In genomic region chr1:128062167-128062566, GRCm38 (mm10) we compare ENCODE assay signal across 24 mouse cellular contexts. TPM values are rescaled to one million over a fixed set of nuclear protein-coding genes. Genes with fewer than 3 reads are reported as not detected.
A peak's percentile ranks its signal among the peaks of the same experiment; 100 is the strongest.
DNase-seq lines count a peak whose midpoint lies in the region; ATAC-seq and TF ChIP-seq lines count a peak whose summit lies in the region.
"Had no signal": no experiment of that assay in that cellular context is flagged by ENCODE, and none has a peak within 500 bp of the region (broad histone marks: within the 10 kb centered on the region; RNA-seq: fewer than 3 reads in every experiment).

No protein-coding gene starts in this region.

- no peak for TF ChIP-seq CTCF in liver, postnatal 0 days (IDR thresholded peaks at IDR 0.05; ENCODE audit: low read depth)

- H3K9ac ChIP-seq in heart, embryonic 12.5 days: no peak overlapping the region
- H3K9ac ChIP-seq in liver, embryonic 12.5 days: no peak overlapping the region
- H3K9ac ChIP-seq in liver, postnatal 0 days (replicated peaks): no peak overlapping the region
- H3K9ac ChIP-seq: embryonic facial prominence, embryonic 12.5 days; forebrain, embryonic 12.5 days had no signal

- 0 out of 2 replicates have a peak, but pooled peaks cover 9% of the 10 kb centered on the region for H3K4me1 ChIP-seq in heart, embryonic 12.5 days (replicated peaks)
- peaks cover 26% of the 10 kb centered on the region for H3K4me1 ChIP-seq in liver, embryonic 12.5 days
- H3K4me1 ChIP-seq in liver, postnatal 0 days (ENCODE audit: insufficient read depth): no peaks in the 10 kb centered on the region
- H3K4me1 ChIP-seq: embryonic facial prominence, embryonic 10.5 days; embryonic facial prominence, embryonic 12.5 days; forebrain, embryonic 12.5 days had no signal

- WGBS in heart, embryonic 12.5 days: 69% methylated on average over 1 of the region's 1 CpGs
- 24% methylated on average over 1 of the region's 1 CpGs for WGBS in liver, embryonic 12.5 days (ENCODE audit: insufficient replicate concordance)
- WGBS in liver, postnatal 0 days (ENCODE audit: insufficient replicate concordance): 45% methylated on average over 1 of the region's 1 CpGs

- no peaks in the 10 kb centered on the region for H3K36me3 ChIP-seq in heart, embryonic 12.5 days
- H3K36me3 ChIP-seq in liver, embryonic 12.5 days: peaks cover 9% of the 10 kb centered on the region
- H3K36me3 ChIP-seq in liver, postnatal 0 days (replicated peaks; ENCODE audit: insufficient read depth, low read length): no peaks in the 10 kb centered on the region
- H3K36me3 ChIP-seq: embryonic facial prominence, embryonic 12.5 days had no signal

- no peak overlapping the region for H3K4me3 ChIP-seq in heart, embryonic 12.5 days
- H3K4me3 ChIP-seq in liver, embryonic 12.5 days: no peak overlapping the region
- H3K4me3 ChIP-seq in liver, postnatal 0 days (ENCODE audit: low read depth, low read length): no peak overlapping the region
- H3K4me3 ChIP-seq: embryonic facial prominence, embryonic 10.5 days; embryonic facial prominence, embryonic 12.5 days; forebrain, embryonic 12.5 days had no signal

- no peak for TF ChIP-seq EP300 in liver, postnatal 0 days (IDR thresholded peaks at IDR 0.05; ENCODE audit: low read depth)

- ATAC-seq in heart, embryonic 12.5 days (ENCODE audit: insufficient number of reproducible peaks, low FRiP score): no peak
- ATAC-seq in liver, embryonic 12.5 days: peak; percentile 55
- ATAC-seq in liver, postnatal 0 days: no peak
- 0 out of 2 replicates have a peak, but pooled peaks have one; percentile 37 for ATAC-seq in megakaryocyte-erythroid progenitor cell, adult 5-6 weeks (replicated peaks; ENCODE audit: low FRiP score, low TSS enrichment, poor library complexity, severe bottlenecking)
- ATAC-seq: activated CD4-positive, CD25-positive, alpha-beta regulatory T cell, adult 4 months; CD4-positive, CD25-positive, alpha-beta regulatory T cell, adult 4 months; forebrain, embryonic 14.5 days; forebrain, embryonic 16.5 days; Patski had no signal

- no peak overlapping the region for H3K4me2 ChIP-seq in heart, embryonic 12.5 days
- no peak overlapping the region for H3K4me2 ChIP-seq in liver, embryonic 12.5 days
- no peak overlapping the region for H3K4me2 ChIP-seq in liver, postnatal 0 days (ENCODE audit: low read depth, low read length)
- H3K4me2 ChIP-seq: embryonic facial prominence, embryonic 12.5 days; forebrain, embryonic 12.5 days had no signal

- no peaks in the 10 kb centered on the region for H3K27me3 ChIP-seq in heart, embryonic 12.5 days (replicated peaks)
- H3K27me3 ChIP-seq in liver, embryonic 12.5 days (replicated peaks): no peaks in the 10 kb centered on the region
- H3K27me3 ChIP-seq in liver, postnatal 0 days (ENCODE audit: insufficient read depth, low read length): no peaks in the 10 kb centered on the region
- H3K27me3 ChIP-seq: CH12.LX; embryonic facial prominence, embryonic 12.5 days; forebrain, embryonic 12.5 days; Patski had no signal

- H3K9me3 ChIP-seq in heart, embryonic 12.5 days (replicated peaks): peaks cover 4% of the 10 kb centered on the region; the same call in 1 of the 2 replicates
- H3K9me3 ChIP-seq in liver, embryonic 12.5 days (replicated peaks): no peaks in the 10 kb centered on the region
- no peaks in the 10 kb centered on the region for H3K9me3 ChIP-seq in liver, postnatal 0 days (ENCODE audit: low read length)
- H3K9me3 ChIP-seq: embryonic facial prominence, embryonic 10.5 days; embryonic facial prominence, embryonic 12.5 days; forebrain, embryonic 12.5 days had no signal

- DNase-seq in heart, adult 11 months: peak; percentile 3
- no peak for DNase-seq in liver, postnatal 0 days
- DNase-seq in layer of hippocampus, postnatal 14 days (ENCODE audit: low spot score in 2 of 2): no peak
- DNase-seq: adrenal gland, adult 8-10 months; adrenal gland, postnatal 14 days; adrenal gland, postnatal 36 days; B cell, adult 2 months; cerebellum, adult 11-12 months; cerebellum, adult 2 months; cerebellum, adult 9-10 months; cerebellum, postnatal 10 days; cerebellum, postnatal 25 days had no signal

- H3K27ac ChIP-seq in heart, embryonic 12.5 days (ENCODE audit: poor library complexity, severe bottlenecking): no peak overlapping the region
- H3K27ac ChIP-seq in liver, embryonic 12.5 days: no peak overlapping the region
- H3K27ac ChIP-seq in liver, postnatal 0 days (ENCODE audit: low read depth): no peak overlapping the region
- H3K27ac ChIP-seq: embryonic facial prominence, embryonic 10.5 days; embryonic facial prominence, embryonic 12.5 days; forebrain, embryonic 12.5 days had no signal

RNA-seq across cellular contexts. Expression of gene Zranb3, which starts 40.7 kb away (rescaled TPM):
- 7.6 and 8.8 TPM in 2 replicates for polyA plus RNA-seq in heart, embryonic 12.5 days (2016; fragmentation: Nextera tagmentation; extraction: Ambion mirVana)
- polyA plus RNA-seq in liver, embryonic 12.5 days (2016; fragmentation: Nextera tagmentation; extraction: Ambion mirVana): 7.0 and 7.5 TPM in 2 replicates
- polyA plus RNA-seq in liver, postnatal 0 days (2015; fragmentation: Nextera tagmentation; extraction: Ambion mirVana): 1.2 and 1.3 TPM in 2 replicates
- total RNA-seq in megakaryocyte-erythroid progenitor cell, adult 5-6 weeks (2014; fragmentation: Nextera tagmentation): 11.2 and 23.1 TPM in 2 replicates
- total RNA-seq in megakaryocyte-erythroid progenitor cell, adult 5-6 weeks (2017): 16.2 and 16.5 TPM in 2 replicates
- total RNA-seq in layer of hippocampus, postnatal 14 days (2021): 1 to 10 TPM; 7.9 to 9.7 TPM

RNA-seq across cellular contexts. Expression of gene R3hdm1, which starts 40.9 kb away (rescaled TPM):
- 63.6 and 65.9 TPM in 2 replicates for polyA plus RNA-seq in heart, embryonic 12.5 days (2016; fragmentation: Nextera tagmentation; extraction: Ambion mirVana)
- 48.3 and 48.7 TPM in 2 replicates for polyA plus RNA-seq in liver, embryonic 12.5 days (2016; fragmentation: Nextera tagmentation; extraction: Ambion mirVana)
- polyA plus RNA-seq in liver, postnatal 0 days (2015; fragmentation: Nextera tagmentation; extraction: Ambion mirVana): 21.7 and 22.6 TPM in 2 replicates
- 183 and 186 TPM in 2 replicates for total RNA-seq in megakaryocyte-erythroid progenitor cell, adult 5-6 weeks (2014; fragmentation: Nextera tagmentation)
- total RNA-seq in megakaryocyte-erythroid progenitor cell, adult 5-6 weeks (2017): 71.9 and 89.3 TPM in 2 replicates
- 100 to 1,000 TPM; 220 to 257 TPM for total RNA-seq in layer of hippocampus, postnatal 14 days (2021)

Comparison
In these comparisons a context has a peak if more than half of its experiments do, and no peak if none do; other contexts are left out.
1. ATAC-seq: peak in liver, embryonic 12.5 days (single experiment) and megakaryocyte-erythroid progenitor cell, adult 5-6 weeks (single experiment); none in heart, embryonic 12.5 days (single experiment) and liver, postnatal 0 days (single experiment).